Mouse (Mus musculus): Measurements from ENCODE around the gene Map2k4.

Gene Map2k4

GRCm38 (mm10) chr11:65788154-65788553 lies at the start of gene Map2k4:
Gene Map2k4, minus strand, starts transcription at chr11:65788297.
- DNase-seq (ENCODE audit: low spot score): peak; percentile 75

- no peak for DNase-seq (ENCODE audit: low spot score)
Measured at GRCm38 (mm10) chr11:65824556-65824955, 36.5 kb upstream of the Map2k4 start.

GRCm38 (mm10) chr11:65820877-65821276 lies 32.8 kb upstream of the Map2k4 start:
- peak; percentile 47 for DNase-seq (ENCODE audit: low spot score)

- no peak for DNase-seq (ENCODE audit: low spot score)
Measured at GRCm38 (mm10) chr11:65820280-65820679, 32.2 kb upstream of the Map2k4 start.

GRCm38 (mm10) chr11:65818193-65818592 lies 30.1 kb upstream of the Map2k4 start:
- no peak for DNase-seq (ENCODE audit: low spot score)

- no peak for DNase-seq (ENCODE audit: low spot score)
Measured at GRCm38 (mm10) chr11:65816237-65816636, 28.1 kb upstream of the Map2k4 start.

GRCm38 (mm10) chr11:65814381-65814780 lies 26.3 kb upstream of the Map2k4 start:
- DNase-seq (ENCODE audit: low spot score): no peak

- DNase-seq (ENCODE audit: low spot score): no peak
Measured at GRCm38 (mm10) chr11:65812088-65812487, 24.0 kb upstream of the Map2k4 start.

- no peak for DNase-seq (ENCODE audit: low spot score)
Measured at GRCm38 (mm10) chr11:65807601-65808000, 19.5 kb upstream of the Map2k4 start.

GRCm38 (mm10) chr11:65806909-65807504 lies 18.9 kb upstream of the Map2k4 start, which contains the start of gene Zkscan6:
Gene Zkscan6, plus strand, starts transcription at chr11:65807175.
- peak; percentile 63 for DNase-seq (ENCODE audit: low spot score)

GRCm38 (mm10) chr11:65806321-65806904 lies 18.3 kb upstream of the Map2k4 start:
- DNase-seq (ENCODE audit: low spot score): no peak

- DNase-seq (ENCODE audit: low spot score): peak; percentile 67
Measured at GRCm38 (mm10) chr11:65801899-65802298, 13.8 kb upstream of the Map2k4 start.

GRCm38 (mm10) chr11:65795896-65796295 lies 7.8 kb upstream of the Map2k4 start:
- DNase-seq (ENCODE audit: low spot score): no peak

GRCm38 (mm10) chr11:65794428-65795219 lies 6.5 kb upstream of the Map2k4 start:
- DNase-seq (ENCODE audit: low spot score): no peak

GRCm38 (mm10) chr11:65787421-65788151 lies 511 bp downstream of the Map2k4 start:
- DNase-seq (ENCODE audit: low spot score): no peak

GRCm38 (mm10) chr11:65786160-65786559 lies 1.9 kb downstream of the Map2k4 start:
- no peak for DNase-seq (ENCODE audit: low spot score)

- DNase-seq (ENCODE audit: low spot score): no peak
Measured at GRCm38 (mm10) chr11:65781596-65781995, 6.5 kb downstream of the Map2k4 start.

GRCm38 (mm10) chr11:65779578-65779977 lies 8.5 kb downstream of the Map2k4 start:
- no peak for DNase-seq (ENCODE audit: low spot score)

GRCm38 (mm10) chr11:65779066-65779465 lies 9.0 kb downstream of the Map2k4 start:
- no peak for DNase-seq (ENCODE audit: low spot score)

- no peak for DNase-seq (ENCODE audit: low spot score)
Measured at GRCm38 (mm10) chr11:65777810-65778209, 10.3 kb downstream of the Map2k4 start.

GRCm38 (mm10) chr11:65776906-65777611 lies 11.0 kb downstream of the Map2k4 start:
- no peak for DNase-seq (ENCODE audit: low spot score)
